Comparison of ENCODE assay signal across 22 mouse cellular contexts in the genomic region with DNA sequence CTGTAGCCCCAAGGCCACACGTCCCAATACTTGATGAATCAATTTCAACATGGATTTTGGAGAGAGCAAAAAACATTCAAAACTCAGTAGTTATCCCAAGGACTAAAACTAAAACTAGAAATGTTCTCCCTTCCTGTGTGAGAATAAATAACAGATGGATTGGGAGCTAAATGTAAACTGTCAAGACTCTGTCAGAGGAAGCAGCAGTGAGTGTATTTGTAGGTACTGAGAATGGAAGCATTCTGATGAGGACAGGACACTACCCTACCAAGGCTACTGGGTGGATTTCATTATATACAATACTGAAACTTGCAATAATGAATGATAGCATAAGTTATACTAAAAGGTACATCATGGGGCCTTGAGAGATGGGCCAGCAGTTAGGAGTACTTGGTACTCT. TPM values are rescaled to one million over a fixed set of nuclear protein-coding genes. Genes with fewer than 3 reads are reported as not detected.
"Had no signal": no experiment of that assay in that cellular context is flagged by ENCODE, and none has a peak within 500 bp of the region (broad histone marks: within the 10 kb centered on the region; RNA-seq: fewer than 3 reads in every experiment).

No protein-coding gene starts in this region.

- ATAC-seq: hindbrain, embryonic 16.5 days; hindbrain, postnatal 0 days; inflammation-experienced regulatory T-cells, adult 6 months; intestine, embryonic 15.5 days; intestine, embryonic 16.5 days; intestine, postnatal 0 days had no signal

- DNase-seq: heart, postnatal 10 days; heart, postnatal 14 days; heart, postnatal 36 days; heart, postnatal 4 days; kidney, adult 11 months; kidney, adult 18-20 months; kidney, adult 2 months; kidney, adult 8-10 months; kidney, adult 9 months; kidney, postnatal 10 days; kidney, postnatal 14 days; kidney, postnatal 25 days; kidney, postnatal 36 days; kidney, postnatal 4 days; layer of hippocampus, adult 9-11 months; layer of hippocampus, postnatal 36 days had no signal

RNA-seq across cellular contexts. Expression of gene Dleu7, which starts 6.0 kb away (rescaled TPM):
- total RNA-seq: heart, postnatal 36 days had no signal
- polyA plus RNA-seq: inflammation-experienced regulatory T-cells, adult 6 months had no signal
